Mouse (Mus musculus) liver, adult 2 months (tissue): ENCODE measurements around the gene Ccdc167.

Experiments
- CTCF ChIP-seq: fragments of 200-500 bp; IDR thresholded peaks from 2 replicates; pipeline ENCODE4 v1.5.1; 2011; ENCODE audit warnings: low read depth, low read length, control low read depth
- POLR2A ChIP-seq: fragments of 200-500 bp; IDR thresholded peaks from 2 replicates; pipeline ENCODE4 v1.6.1; 2011; ENCODE audit warnings: low read length, control low read depth; ENCODE audit not compliant: insufficient read depth; ENCODE audit errors: extremely low read depth

DNA sequence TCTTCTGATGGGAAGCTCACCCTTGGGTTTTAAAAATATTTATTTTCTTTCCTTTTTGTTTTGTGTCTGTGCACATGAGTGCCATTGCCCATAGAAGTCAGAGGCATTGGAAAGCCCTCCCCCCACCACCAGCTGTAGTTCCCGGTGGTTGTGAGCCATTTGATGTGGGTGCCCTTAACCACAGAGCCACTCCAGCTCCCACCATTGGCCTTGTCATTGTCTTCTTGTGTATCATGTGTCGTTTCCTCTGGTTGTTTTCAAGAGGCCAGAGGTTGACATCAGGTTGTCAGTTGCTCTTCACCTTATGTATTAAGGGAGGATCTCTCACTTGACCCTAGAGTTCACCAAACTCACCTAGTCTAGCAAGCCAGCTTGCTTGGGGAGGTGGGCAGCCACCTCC is 23.3 kb downstream of the Ccdc167 start:
- no peak for TF ChIP-seq POLR2A
- TF ChIP-seq CTCF = no peak
